Mouse (Mus musculus): ENCODE results near the gene Alg9. TPM values are rescaled to one million over a fixed set of nuclear protein-coding genes. Genes with fewer than 3 reads are reported as not detected.

Gene Alg9
- polyA plus RNA-seq (2015; fragmentation: Nextera tagmentation; extraction: Ambion mirVana), result 19.7 and 19.8 TPM in 2 replicates

GRCm38 (mm10) chr9:50774991-50775612 is at the start of gene Alg9, which contains the start of gene 1110032A03Rik:
Alg9 (plus strand) TSS chr9:50775019.
1110032A03Rik (minus strand) TSS chr9:50775520.
- Histone ChIP-seq H3K9me3 (ENCODE audit: control insufficient read depth, low read length) (no peaks in the 10 kb centered on the region), H3K27me3 (ENCODE audit: control insufficient read depth, insufficient read depth, low read length) (no peaks in the 10 kb centered on the region), H3K4me3 (ENCODE audit: low read depth, low read length) (peak within 1 kb of the TSS; percentile 95), H3K27ac (replicated peaks) (peak within 1 kb of the TSS; percentile 92), H3K36me3 (ENCODE audit: control insufficient read depth, insufficient read depth, low read length) (0 out of 2 replicates have a peak, but pooled peaks cover 3% of the 10 kb centered on the region), H3K9ac (ENCODE audit: low read length) (peak within 1 kb of the TSS; percentile 97), H3K4me1 (replicated peaks; ENCODE audit: control insufficient read depth, insufficient read depth) (peaks cover 2% of the 10 kb centered on the region; the same call in 1 of the 2 replicates), H3K4me2 (replicated peaks; ENCODE audit: low read depth) (peak within 1 kb of the TSS; percentile 97)
- WGBS, result under 1% methylated on average over 43 of the region's 51 CpGs
- DNase-seq (ENCODE audit: low spot score), result peak; percentile 86
- peak; percentile 73 for ATAC-seq (ENCODE audit: low FRiP score, low TSS enrichment)
- TF ChIP-seq CTCF (IDR thresholded peaks at IDR 0.05; ENCODE audit: low read depth), result no peak
- no peak for TF ChIP-seq EP300 (optimal IDR thresholded peaks at IDR 0.05)

GRCm38 (mm10) chr9:50725921-50726590 is 48.8 kb upstream of the Alg9 start:
- no peak for DNase-seq (ENCODE audit: low spot score)
- Histone ChIP-seq H3K36me3 (ENCODE audit: control insufficient read depth, insufficient read depth, low read length) (no peaks in the 10 kb centered on the region), H3K27me3 (ENCODE audit: control insufficient read depth, insufficient read depth, low read length) (no peaks in the 10 kb centered on the region), H3K4me3 (ENCODE audit: low read depth, low read length) (no peak overlapping the region), H3K4me1 (replicated peaks; ENCODE audit: control insufficient read depth, insufficient read depth) (peaks cover 4% of the 10 kb centered on the region; the same call in 1 of the 2 replicates), H3K4me2 (replicated peaks; ENCODE audit: low read depth) (no peak overlapping the region), H3K9me3 (ENCODE audit: control insufficient read depth, low read length) (no peaks in the 10 kb centered on the region), H3K9ac (ENCODE audit: low read length) (no peak overlapping the region), H3K27ac (replicated peaks) (no peak overlapping the region)
- ATAC-seq (ENCODE audit: low FRiP score, low TSS enrichment), result no peak
- 53% methylated on average over 8 of the region's 8 CpGs for WGBS
- TF ChIP-seq EP300 (optimal IDR thresholded peaks at IDR 0.05) (no peak), CTCF (IDR thresholded peaks at IDR 0.05; ENCODE audit: low read depth) (no peak)

GRCm38 (mm10) chr9:50727171-50727924 is 47.5 kb upstream of the Alg9 start:
- Histone ChIP-seq H3K4me1 (replicated peaks; ENCODE audit: control insufficient read depth, insufficient read depth) (peaks cover 3% of the 10 kb centered on the region; the same call in 1 of the 2 replicates), H3K4me3 (ENCODE audit: low read depth, low read length) (peak overlapping the region; percentile 57), H3K9me3 (ENCODE audit: control insufficient read depth, low read length) (no peaks in the 10 kb centered on the region), H3K27me3 (ENCODE audit: control insufficient read depth, insufficient read depth, low read length) (no peaks in the 10 kb centered on the region), H3K4me2 (replicated peaks; ENCODE audit: low read depth) (peak overlapping the region; percentile 85), H3K27ac (replicated peaks) (no peak overlapping the region), H3K9ac (ENCODE audit: low read length) (peak overlapping the region; percentile 64), H3K36me3 (ENCODE audit: control insufficient read depth, insufficient read depth, low read length) (no peaks in the 10 kb centered on the region)
- no peak for ATAC-seq (ENCODE audit: low FRiP score, low TSS enrichment)
- no peak for TF ChIP-seq CTCF (IDR thresholded peaks at IDR 0.05; ENCODE audit: low read depth)
- no peak for TF ChIP-seq EP300 (optimal IDR thresholded peaks at IDR 0.05)
- WGBS, result 9% methylated on average over 30 of the region's 30 CpGs
- DNase-seq (ENCODE audit: low spot score), result no peak

- H3K4me2 ChIP-seq (replicated peaks; ENCODE audit: low read depth), result peak overlapping the region; percentile 85
- H3K9me3 ChIP-seq (ENCODE audit: control insufficient read depth, low read length), result no peaks in the 10 kb centered on the region
- ATAC-seq (ENCODE audit: low FRiP score, low TSS enrichment), result peak; percentile 79
- TF ChIP-seq CTCF (IDR thresholded peaks at IDR 0.05; ENCODE audit: low read depth), result peak; percentile 35
- no peak for TF ChIP-seq EP300 (optimal IDR thresholded peaks at IDR 0.05)
- no peaks in the 10 kb centered on the region for H3K36me3 ChIP-seq (ENCODE audit: control insufficient read depth, insufficient read depth, low read length)
- H3K27ac ChIP-seq (replicated peaks), result no peak overlapping the region
- H3K9ac ChIP-seq (ENCODE audit: low read length), result peak overlapping the region; percentile 64
- DNase-seq (ENCODE audit: low spot score), result peak; percentile 75
- H3K27me3 ChIP-seq (ENCODE audit: control insufficient read depth, insufficient read depth, low read length), result no peaks in the 10 kb centered on the region
- no peaks in the 10 kb centered on the region; the same call in 1 of the 2 replicates for H3K4me1 ChIP-seq (replicated peaks; ENCODE audit: control insufficient read depth, insufficient read depth)
- 0% methylated on average over 32 of the region's 45 CpGs for WGBS
- H3K4me3 ChIP-seq (ENCODE audit: low read depth, low read length), result peak overlapping the region; percentile 57
Observed at GRCm38 (mm10) chr9:50727925-50728651, 46.7 kb upstream of the Alg9 start.

- H3K4me1 ChIP-seq (replicated peaks; ENCODE audit: control insufficient read depth, insufficient read depth), result no peaks in the 10 kb centered on the region; the same call in 1 of the 2 replicates
- H3K27ac ChIP-seq (replicated peaks), result 0 out of 2 replicates have a peak overlapping the region, but pooled peaks have one; percentile 14
- no peak for DNase-seq (ENCODE audit: low spot score)
- no peak overlapping the region for H3K9ac ChIP-seq (ENCODE audit: low read length)
- H3K4me2 ChIP-seq (replicated peaks; ENCODE audit: low read depth), result no peak overlapping the region
- no peaks in the 10 kb centered on the region for H3K27me3 ChIP-seq (ENCODE audit: control insufficient read depth, insufficient read depth, low read length)
- no peak overlapping the region for H3K4me3 ChIP-seq (ENCODE audit: low read depth, low read length)
- TF ChIP-seq EP300 (optimal IDR thresholded peaks at IDR 0.05), result no peak
- no peak for TF ChIP-seq CTCF (IDR thresholded peaks at IDR 0.05; ENCODE audit: low read depth)
- ATAC-seq (ENCODE audit: low FRiP score, low TSS enrichment), result peak; percentile 51
- no peaks in the 10 kb centered on the region for H3K36me3 ChIP-seq (ENCODE audit: control insufficient read depth, insufficient read depth, low read length)
- 45% methylated on average over 4 of the region's 4 CpGs for WGBS
- no peaks in the 10 kb centered on the region for H3K9me3 ChIP-seq (ENCODE audit: control insufficient read depth, low read length)
Observed at GRCm38 (mm10) chr9:50729600-50729999, 45.2 kb upstream of the Alg9 start.
